Mouse (Mus musculus) ES-E14 (cell line): ENCODE results near the gene Paqr8. TPM values are rescaled to one million over a fixed set of nuclear protein-coding genes. Genes with fewer than 3 reads are reported as not detected.

Source experiments
- DNase-seq: peaks from one replicate; pipeline ENCODE4 v3.0.0-alpha.2; 2013; ENCODE audit warnings: low read depth, low spot score
- H3K27ac ChIP-seq: 2 replicates; pipeline ENCODE4 v1.5.1; 2012; ENCODE audit warnings: low read depth, mild to moderate bottlenecking, low read length, moderate library complexity, mixed read lengths; ENCODE audit not compliant: poor library complexity, insufficient read depth, severe bottlenecking
- H3K36me3 ChIP-seq: 2 replicates; pipeline ENCODE4 v1.6.1; 2012; ENCODE audit warnings: mild to moderate bottlenecking, low read length, moderate library complexity, mixed read lengths; ENCODE audit not compliant: control insufficient read depth, poor library complexity, insufficient read depth, severe bottlenecking
- H3K4me1 ChIP-seq, 2 experiments: fragments of 150-350 bp in 1 of 2; sonication (generic) in 1 of 2; 2 replicates each; pipeline ENCODE4 v1.6.1; 2012; ENCODE audit warnings: low read length in 2 of 2, mild to moderate bottlenecking in 1 of 2, mixed read lengths in 1 of 2; ENCODE audit not compliant: control insufficient read depth in 2 of 2, insufficient read depth in 2 of 2, poor library complexity in 1 of 2
- H3K4me3 ChIP-seq, 2 experiments: fragments of 150-350 bp in 1 of 2; sonication (generic) in 1 of 2; 2 replicates each; pipeline ENCODE4 v1.5.1; 2012; ENCODE audit warnings: low read length in 2 of 2, low read depth in 1 of 2, mild to moderate bottlenecking in 1 of 2, mixed read lengths in 1 of 2; ENCODE audit not compliant: insufficient read depth in 1 of 2, poor library complexity in 1 of 2, severe bottlenecking in 1 of 2
- H3K9ac ChIP-seq: 2 replicates; pipeline ENCODE4 v1.6.1; 2012; ENCODE audit warnings: low read depth, mild to moderate bottlenecking, low read length, mixed read lengths; ENCODE audit not compliant: poor library complexity, insufficient read depth, severe bottlenecking
- H3K9me3 ChIP-seq: fragments of 150-350 bp; sonication (generic); 2 replicates; pipeline ENCODE4 v1.6.1; 2012; ENCODE audit warnings: low read depth, mild to moderate bottlenecking, low read length; ENCODE audit not compliant: control insufficient read depth, insufficient read depth
- CHD2 ChIP-seq: IDR thresholded peaks from 2 replicates; pipeline ENCODE4 v1.6.1; 2014; ENCODE audit warnings: mild to moderate bottlenecking, low read depth, low read length, inconsistent platforms
- HCFC1 ChIP-seq: IDR thresholded peaks from 2 replicates; pipeline ENCODE4 v1.6.1; 2012; ENCODE audit warnings: low read length, inconsistent platforms, borderline replicate concordance; ENCODE audit not compliant: insufficient read depth
- MAFK ChIP-seq: IDR thresholded peaks from 2 replicates; pipeline ENCODE4 v1.6.1; 2014; ENCODE audit warnings: mild to moderate bottlenecking, low read depth, low read length, inconsistent platforms; ENCODE audit not compliant: insufficient read depth
- ZC3H11A ChIP-seq: IDR thresholded peaks from 2 replicates; pipeline ENCODE4 v1.6.1; 2012; ENCODE audit warnings: low read depth, mild to moderate bottlenecking, inconsistent platforms, low read length, borderline replicate concordance
- ZNF384 ChIP-seq: IDR thresholded peaks from 2 replicates; pipeline ENCODE4 v1.6.1; 2012; ENCODE audit warnings: low read depth, low read length, inconsistent platforms
- in situ Hi-C, 2 experiments: fragments of 600-800 bp; cut with MboI; formaldehyde crosslinking; loops; one replicate each; pipeline ENCODE4 v1.15.1; 2025; ENCODE audit warnings: low sequenced_read_pairs in 2 of 2, inconsistent platforms in 1 of 2; ENCODE audit not compliant: unreplicated experiment in 2 of 2
- total RNA-seq: library from RNA; depleted of rRNA; stranded (reverse); fragments of 300-350 nt; gene quantifications from 2 replicates; pipeline ENCODE4 v1.2.3, GENCODE M21; 2012

The Paqr8 gene
- total RNA-seq, 1 experiment = 1.7 TPM

DNA sequence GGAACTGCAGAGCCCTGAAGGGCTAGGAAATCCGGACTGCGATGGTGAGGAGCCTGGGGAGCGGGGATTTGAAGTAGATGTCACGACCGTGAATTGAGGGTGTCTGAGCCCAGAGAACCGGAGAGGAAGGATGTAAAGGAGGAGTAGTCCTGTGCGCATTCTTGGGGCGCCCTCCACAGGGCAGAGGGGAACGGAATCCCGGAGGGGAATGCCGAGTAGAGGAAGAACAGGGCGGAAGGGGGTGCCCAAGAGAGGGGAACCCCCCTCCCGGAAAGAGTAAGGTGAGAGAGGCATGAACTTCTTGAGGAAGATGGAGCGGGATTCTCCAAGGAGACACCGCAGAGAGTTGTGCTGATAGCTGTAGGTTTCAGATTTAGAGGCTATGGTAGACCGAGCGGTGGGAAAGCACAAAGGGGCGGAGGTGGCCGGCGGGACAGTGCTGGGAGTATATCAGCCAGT lies 564 bp downstream of the Paqr8 start:
- H3K36me3 ChIP-seq = no peaks in the 10 kb centered on the region
- H3K4me3 ChIP-seq = peak overlapping the region; percentile 75 to 99
- TF ChIP-seq CHD2 = no peak
- no peak for TF ChIP-seq MAFK
- TF ChIP-seq ZNF384 = no peak
- no peak for TF ChIP-seq HCFC1
- no peak for TF ChIP-seq ZC3H11A
- H3K27ac ChIP-seq = no peak overlapping the region
- H3K9me3 ChIP-seq = no peaks in the 10 kb centered on the region
- no peak for DNase-seq
- H3K4me1 ChIP-seq = no peaks in the 10 kb centered on the region; a peak in 2 of 4 replicates
- H3K9ac ChIP-seq = peak overlapping the region; percentile 68
- in situ Hi-C loops = no loop called here

DNA sequence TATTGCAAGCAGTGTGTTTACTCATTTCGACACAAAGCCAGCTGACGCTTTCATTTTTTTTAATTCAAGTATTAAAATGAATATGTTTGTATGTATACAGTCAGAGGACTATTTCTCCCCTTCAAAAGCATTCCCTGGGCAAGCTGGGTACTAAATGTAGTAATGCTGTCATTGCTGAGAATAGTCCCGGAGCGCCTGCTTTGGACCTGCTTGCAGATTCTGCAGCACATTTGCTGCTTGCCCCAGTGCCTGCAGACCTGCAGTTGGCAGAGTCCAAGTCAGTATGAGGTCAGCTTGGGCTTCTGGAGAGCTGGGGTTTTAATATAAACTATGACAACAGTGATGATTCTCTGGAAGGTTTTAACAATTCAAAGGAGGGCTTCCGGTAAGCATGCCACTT lies 2.7 kb downstream of the Paqr8 start:
- no peaks in the 10 kb centered on the region for H3K9me3 ChIP-seq
- H3K27ac ChIP-seq = no peak overlapping the region
- in situ Hi-C loops = no loop called here
- TF ChIP-seq HCFC1 = no peak
- TF ChIP-seq CHD2 = no peak
- TF ChIP-seq ZC3H11A = no peak
- TF ChIP-seq MAFK = no peak
- TF ChIP-seq ZNF384 = no peak
- H3K4me3 ChIP-seq = no peak overlapping the region
- no peak overlapping the region for H3K9ac ChIP-seq
- H3K36me3 ChIP-seq = no peaks in the 10 kb centered on the region
- DNase-seq = no peak
- no peaks in the 10 kb centered on the region; a peak in 2 of 4 replicates for H3K4me1 ChIP-seq

DNA sequence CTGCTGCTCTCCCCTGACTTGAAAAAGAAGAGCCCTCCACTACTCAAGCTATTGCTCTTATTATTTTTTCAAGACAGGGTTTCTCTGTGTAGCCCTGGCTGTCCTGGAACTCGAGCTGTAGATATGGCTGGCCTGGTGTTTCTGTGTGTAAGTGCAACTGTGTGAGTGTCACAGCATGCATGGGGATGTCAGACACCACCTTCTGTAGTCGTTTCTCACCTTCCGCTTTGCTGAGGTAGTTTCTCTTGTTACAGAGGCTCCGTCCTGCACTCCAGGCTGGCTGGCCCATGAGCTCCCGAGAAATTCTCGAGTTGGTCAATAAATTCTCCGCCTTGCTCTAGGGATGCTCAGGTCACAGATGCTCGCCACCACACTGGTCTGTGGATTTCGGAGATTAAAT lies 8.0 kb downstream of the Paqr8 start:
- in situ Hi-C loops = no loop called here
- H3K4me3 ChIP-seq = no peak overlapping the region
- H3K4me1 ChIP-seq = no peaks in the 10 kb centered on the region; a peak in 1 of 4 replicates
- H3K9me3 ChIP-seq = no peaks in the 10 kb centered on the region
- TF ChIP-seq CHD2 (no peak), HCFC1 (no peak), MAFK (no peak), ZC3H11A (no peak), ZNF384 (no peak)
- H3K36me3 ChIP-seq = no peaks in the 10 kb centered on the region
- no peak overlapping the region for H3K27ac ChIP-seq
- no peak overlapping the region for H3K9ac ChIP-seq
- DNase-seq = no peak

DNA sequence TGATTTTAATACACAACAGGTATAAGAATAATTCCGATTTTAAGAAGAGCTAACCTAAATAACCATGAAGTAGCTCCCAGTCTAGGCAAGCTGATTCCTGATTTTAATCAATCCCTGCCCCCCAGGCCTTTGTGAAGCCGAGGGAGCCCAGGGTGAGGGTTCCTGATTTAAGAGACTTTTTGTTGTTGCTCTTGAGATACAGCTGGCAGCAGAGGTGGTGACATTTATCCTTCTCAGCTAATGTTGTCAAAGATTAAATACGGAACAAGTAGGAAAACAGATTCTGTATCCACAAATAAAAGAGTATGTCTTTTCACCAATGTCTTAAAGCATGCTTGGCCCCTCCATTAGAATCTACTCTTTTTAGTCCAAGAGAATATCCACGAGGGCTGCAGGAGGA lies 9.9 kb downstream of the Paqr8 start:
- H3K4me3 ChIP-seq = no peak overlapping the region
- H3K36me3 ChIP-seq = no peaks in the 10 kb centered on the region
- DNase-seq = no peak
- H3K9ac ChIP-seq = no peak overlapping the region
- no peaks in the 10 kb centered on the region; a peak in 2 of 4 replicates for H3K4me1 ChIP-seq
- H3K9me3 ChIP-seq = no peaks in the 10 kb centered on the region
- no peak overlapping the region for H3K27ac ChIP-seq
- in situ Hi-C loops = no loop called here
- TF ChIP-seq HCFC1 (no peak), CHD2 (no peak), MAFK (no peak), ZC3H11A (no peak), ZNF384 (no peak)

DNA sequence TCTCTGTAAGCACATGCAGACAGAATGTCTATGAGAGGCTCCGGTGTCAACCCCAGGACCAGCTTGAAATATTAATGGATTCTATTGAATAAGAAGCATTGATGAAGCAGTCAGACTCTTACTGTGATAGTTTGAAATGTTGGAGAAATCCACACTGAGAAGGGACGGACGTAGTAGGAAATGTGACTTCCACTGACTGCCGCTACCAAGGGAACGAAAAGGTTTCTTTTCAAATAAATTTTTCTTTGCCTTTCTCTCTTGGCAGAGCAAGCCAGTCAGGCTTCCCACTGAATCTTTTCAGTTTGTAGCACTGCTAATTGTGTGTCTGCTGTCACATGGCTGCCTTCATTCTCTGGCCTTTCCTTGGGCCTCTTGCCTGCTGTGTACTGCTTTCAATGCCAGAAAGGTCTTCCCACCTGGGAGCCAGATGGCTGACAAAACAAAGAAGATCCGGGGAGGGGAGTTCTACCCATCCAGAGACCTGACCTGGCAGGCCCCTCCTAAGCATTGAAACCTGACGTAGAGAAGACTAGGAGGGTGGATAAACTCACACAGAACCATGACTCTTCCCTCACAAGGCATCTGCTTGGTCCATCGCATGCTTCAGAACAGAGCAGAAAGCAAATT lies 15.2 kb downstream of the Paqr8 start:
- in situ Hi-C loops = no loop called here
- DNase-seq = no peak
- Histone ChIP-seq H3K36me3 (no peaks in the 10 kb centered on the region), H3K4me1 (peaks cover 10 to 11% of the 10 kb centered on the region in 2 experiments), H3K27ac (peak overlapping the region; percentile 37; the same call in 1 of the 2 replicates), H3K9me3 (no peaks in the 10 kb centered on the region), H3K9ac (no peak overlapping the region), H3K4me3 (no peak overlapping the region)
- no peak for TF ChIP-seq ZC3H11A
- TF ChIP-seq HCFC1 = no peak
- TF ChIP-seq CHD2 = no peak
- no peak for TF ChIP-seq MAFK
- no peak for TF ChIP-seq ZNF384
